Mouse (Mus musculus) right cerebral cortex, postnatal 36 days (tissue): ENCODE measurements around the gene Lpar1.

Source experiments
- DNase-seq, 2 experiments: peaks; one replicate each; pipeline ENCODE4 v3.0.0; 2022; ENCODE audit warnings: low spot score in 2 of 2, mixed read lengths in 1 of 2

The Lpar1 gene

GRCm38 (mm10) chr4:58506539-58507527 lies 46.9 kb downstream of the Lpar1 start:
- DNase-seq, result no peak

GRCm38 (mm10) chr4:58504250-58504649 lies 49.4 kb downstream of the Lpar1 start:
- DNase-seq, result no peak

GRCm38 (mm10) chr4:58501012-58501777 lies 52.5 kb downstream of the Lpar1 start:
- no peak for DNase-seq

- DNase-seq, result no peak
Measured at GRCm38 (mm10) chr4:58499831-58500230, 53.9 kb downstream of the Lpar1 start.

- DNase-seq, result no peak
Measured at GRCm38 (mm10) chr4:58499241-58499640, 54.5 kb downstream of the Lpar1 start.

- no peak for DNase-seq
Measured at GRCm38 (mm10) chr4:58498734-58499133, 55.0 kb downstream of the Lpar1 start.

- no peak for DNase-seq
Measured at GRCm38 (mm10) chr4:58497284-58497683, 56.4 kb downstream of the Lpar1 start.

- DNase-seq, result no peak
Measured at GRCm38 (mm10) chr4:58496743-58497142, 57.0 kb downstream of the Lpar1 start.

- DNase-seq, result no peak
Measured at GRCm38 (mm10) chr4:58491742-58492141, 62.0 kb downstream of the Lpar1 start.

- DNase-seq, result no peak
Measured at GRCm38 (mm10) chr4:58490374-58490773, 63.3 kb downstream of the Lpar1 start.

GRCm38 (mm10) chr4:58478564-58478963 lies 75.1 kb downstream of the Lpar1 start:
- no peak for DNase-seq

GRCm38 (mm10) chr4:58477691-58478090 lies 76.0 kb downstream of the Lpar1 start:
- peak; percentile 63 to 84 for DNase-seq

GRCm38 (mm10) chr4:58471203-58471910 lies 82.3 kb downstream of the Lpar1 start:
- no peak for DNase-seq

GRCm38 (mm10) chr4:58469651-58470592 lies 83.8 kb downstream of the Lpar1 start:
- DNase-seq, result no peak

GRCm38 (mm10) chr4:58469035-58469434 lies 84.7 kb downstream of the Lpar1 start:
- DNase-seq, result no peak

- DNase-seq, result no peak
Measured at GRCm38 (mm10) chr4:58465586-58465985, 88.1 kb downstream of the Lpar1 start.

GRCm38 (mm10) chr4:58464390-58465164 lies 89.1 kb downstream of the Lpar1 start:
- no peak for DNase-seq

- DNase-seq, result no peak
Measured at GRCm38 (mm10) chr4:58462990-58463389, 90.7 kb downstream of the Lpar1 start.

- no peak for DNase-seq
Measured at GRCm38 (mm10) chr4:58462586-58462985, 91.1 kb downstream of the Lpar1 start.

- no peak for DNase-seq
Measured at GRCm38 (mm10) chr4:58453334-58453733, 100.4 kb downstream of the Lpar1 start.
